8 mouse cellular contexts compared by ENCODE assay signal in genomic region chr4:46650086-46650753, GRCm38 (mm10). TPM values are rescaled to one million over a fixed set of nuclear protein-coding genes. Genes with fewer than 3 reads are reported as not detected.
DNase-seq lines count a peak whose midpoint lies in the region; ATAC-seq lines count a peak whose summit lies in the region.

Gene Tbc1d2, minus strand, starts transcription at chr4:46650209.

- H3K9ac ChIP-seq in forebrain, embryonic 11.5 days (ENCODE audit: low read length): peak within 1 kb of the TSS; percentile 85
- peak within 1 kb of the TSS; percentile 68 for H3K9ac ChIP-seq in heart, embryonic 15.5 days
- H3K9ac ChIP-seq in liver, embryonic 13.5 days: peak within 1 kb of the TSS; percentile 69
- peak within 1 kb of the TSS; percentile 39 for H3K9ac ChIP-seq in stomach, embryonic 14.5 days (replicated peaks; ENCODE audit: low read depth, low read length)

- peaks cover 7% of the 10 kb centered on the region; the same call in 1 of the 2 replicates for H3K4me1 ChIP-seq in forebrain, embryonic 11.5 days (replicated peaks; ENCODE audit: control insufficient read depth, insufficient read depth, low read length)
- peaks cover 12% of the 10 kb centered on the region for H3K4me1 ChIP-seq in heart, embryonic 15.5 days (replicated peaks)
- H3K4me1 ChIP-seq in liver, embryonic 13.5 days (replicated peaks): peaks cover 17% of the 10 kb centered on the region
- H3K4me1 ChIP-seq in stomach, embryonic 14.5 days (ENCODE audit: control insufficient read depth, insufficient read depth, low read length): 0 out of 2 replicates have a peak, but pooled peaks cover 6% of the 10 kb centered on the region

- peak; percentile 95 to 98 for DNase-seq in CD8-positive naive resting alpha-beta T cell, adult 2 months (ENCODE audit: low read depth in 2 of 2, low spot score in 2 of 2)
- DNase-seq in c-Kit-positive CD71-positive TER-119-positive erythroid progenitor cells, embryonic 14.5 days (ENCODE audit: low spot score): peak; percentile 89
- DNase-seq in forebrain, embryonic 11.5 days (ENCODE audit: low spot score): peak; percentile 96
- DNase-seq in kidney, postnatal 14 days: peak; percentile 97
- peak; percentile 90 for DNase-seq in liver, embryonic 13.5 days
- DNase-seq in natural killer cell, adult 2 months (ENCODE audit: low spot score in 2 of 2): peak; percentile 93 to 96

- H3K9me3 ChIP-seq in forebrain, embryonic 11.5 days (ENCODE audit: control insufficient read depth, low read length): no peaks in the 10 kb centered on the region
- no peaks in the 10 kb centered on the region for H3K9me3 ChIP-seq in heart, embryonic 15.5 days (replicated peaks)
- H3K9me3 ChIP-seq in liver, embryonic 13.5 days (replicated peaks): no peaks in the 10 kb centered on the region
- H3K9me3 ChIP-seq in stomach, embryonic 14.5 days (ENCODE audit: control insufficient read depth, low read depth, low read length): no peaks in the 10 kb centered on the region

- ATAC-seq in forebrain, embryonic 11.5 days (replicated peaks; ENCODE audit: low FRiP score): peak; percentile 94
- ATAC-seq in heart, embryonic 15.5 days (replicated peaks; ENCODE audit: insufficient number of reproducible peaks, insufficient read depth, low FRiP score, low read depth): peak; percentile 94
- ATAC-seq in liver, embryonic 13.5 days (ENCODE audit: low read depth): peak; percentile 96
- ATAC-seq in stomach, embryonic 14.5 days (ENCODE audit: insufficient number of reproducible peaks, insufficient read depth, low FRiP score, low read depth): peak; percentile 96

- peak within 1 kb of the TSS; percentile 94 for H3K4me2 ChIP-seq in forebrain, embryonic 11.5 days (ENCODE audit: low read depth, low read length, severe bottlenecking)
- H3K4me2 ChIP-seq in heart, embryonic 15.5 days: peak within 1 kb of the TSS; percentile 93
- peak within 1 kb of the TSS; percentile 95 for H3K4me2 ChIP-seq in liver, embryonic 13.5 days
- H3K4me2 ChIP-seq in stomach, embryonic 14.5 days (replicated peaks; ENCODE audit: low read depth, low read length): peak within 1 kb of the TSS; percentile 95

- under 1% methylated on average over 67 of the region's 69 CpGs for WGBS in forebrain, embryonic 11.5 days
- under 1% methylated on average over 66 of the region's 69 CpGs for WGBS in heart, embryonic 15.5 days
- under 1% methylated on average over 69 of the region's 69 CpGs for WGBS in liver, embryonic 13.5 days (ENCODE audit: insufficient replicate concordance)
- 0% methylated on average over 67 of the region's 69 CpGs for WGBS in stomach, embryonic 14.5 days

- H3K27me3 ChIP-seq in forebrain, embryonic 11.5 days (ENCODE audit: control insufficient read depth, insufficient read depth, low read length): peaks cover 17% of the 10 kb centered on the region
- H3K27me3 ChIP-seq in heart, embryonic 15.5 days: peaks cover 43% of the 10 kb centered on the region
- peaks cover 53% of the 10 kb centered on the region for H3K27me3 ChIP-seq in liver, embryonic 13.5 days
- 0 out of 2 replicates have a peak, but pooled peaks cover 3% of the 10 kb centered on the region for H3K27me3 ChIP-seq in stomach, embryonic 14.5 days (ENCODE audit: control insufficient read depth, insufficient read depth, low read length)

- H3K36me3 ChIP-seq in forebrain, embryonic 11.5 days (ENCODE audit: control insufficient read depth, insufficient read depth, low read length): no peaks in the 10 kb centered on the region
- no peaks in the 10 kb centered on the region for H3K36me3 ChIP-seq in heart, embryonic 15.5 days
- no peaks in the 10 kb centered on the region for H3K36me3 ChIP-seq in liver, embryonic 13.5 days
- no peaks in the 10 kb centered on the region for H3K36me3 ChIP-seq in stomach, embryonic 14.5 days (ENCODE audit: control insufficient read depth, insufficient read depth, low read length)

- peak within 1 kb of the TSS; percentile 72 for H3K4me3 ChIP-seq in forebrain, embryonic 11.5 days (ENCODE audit: low read depth, low read length)
- H3K4me3 ChIP-seq in heart, embryonic 15.5 days: peak within 1 kb of the TSS; percentile 81
- H3K4me3 ChIP-seq in liver, embryonic 13.5 days (replicated peaks): peak within 1 kb of the TSS; percentile 68
- peak within 1 kb of the TSS; percentile 54 for H3K4me3 ChIP-seq in stomach, embryonic 14.5 days (ENCODE audit: low read depth, low read length)

- peak within 1 kb of the TSS; percentile 57; the same call in 1 of the 2 replicates for H3K27ac ChIP-seq in forebrain, embryonic 11.5 days (ENCODE audit: low read depth, low read length)
- H3K27ac ChIP-seq in heart, embryonic 15.5 days: peak within 1 kb of the TSS; percentile 89
- peak within 1 kb of the TSS; percentile 58 for H3K27ac ChIP-seq in liver, embryonic 13.5 days
- peak within 1 kb of the TSS; percentile 53 for H3K27ac ChIP-seq in stomach, embryonic 14.5 days (ENCODE audit: low read length)

RNA-seq across cellular contexts. Expression of gene Tbc1d2, which starts in this region (rescaled TPM):
- 0.57 and 0.84 TPM in 2 replicates for polyA plus RNA-seq in forebrain, embryonic 11.5 days (2014; fragmentation: Nextera tagmentation; extraction: Ambion mirVana)
- polyA plus RNA-seq in heart, embryonic 15.5 days (2015; fragmentation: Nextera tagmentation; extraction: Ambion mirVana): 0.55 and 1.1 TPM in 2 replicates
- 0.46 and 0.56 TPM in 2 replicates for polyA plus RNA-seq in liver, embryonic 13.5 days (2015; fragmentation: Nextera tagmentation; extraction: Ambion mirVana)
- polyA plus RNA-seq in stomach, embryonic 14.5 days (2014; fragmentation: Nextera tagmentation; extraction: Ambion mirVana): 2.2 and 2.3 TPM in 2 replicates

Comparison
In these comparisons a context has a peak if more than half of its experiments do, and no peak if none do; other contexts are left out.
1. Peak in every context shown above with its lines: DNase-seq, ATAC-seq, H3K4me3 ChIP-seq and H3K27ac ChIP-seq.
2. Peak in DNase-seq, ATAC-seq, H3K4me3 ChIP-seq, H3K27ac ChIP-seq, H3K9ac ChIP-seq and H3K4me2 ChIP-seq in forebrain, embryonic 11.5 days; RNA of the gene not detected or under 1 TPM.
3. Peak in DNase-seq, ATAC-seq, H3K4me3 ChIP-seq, H3K27ac ChIP-seq, H3K9ac ChIP-seq and H3K4me2 ChIP-seq in liver, embryonic 13.5 days; RNA of the gene not detected or under 1 TPM.